Mouse (Mus musculus) liver, embryonic 14.5 days (tissue): Measurements from ENCODE around the gene Kcna7.

ENCODE experiments used
- CTCF ChIP-seq: IDR thresholded peaks from 2 replicates; pipeline ENCODE4 v1.5.1; 2016; ENCODE audit warnings: antibody characterized with exemption, low read depth, control low read depth
- EP300 ChIP-seq: IDR thresholded peaks from 2 replicates; pipeline ENCODE4 v1.6.1; 2016; ENCODE audit warnings: antibody characterized with exemption, low read depth

DNA sequence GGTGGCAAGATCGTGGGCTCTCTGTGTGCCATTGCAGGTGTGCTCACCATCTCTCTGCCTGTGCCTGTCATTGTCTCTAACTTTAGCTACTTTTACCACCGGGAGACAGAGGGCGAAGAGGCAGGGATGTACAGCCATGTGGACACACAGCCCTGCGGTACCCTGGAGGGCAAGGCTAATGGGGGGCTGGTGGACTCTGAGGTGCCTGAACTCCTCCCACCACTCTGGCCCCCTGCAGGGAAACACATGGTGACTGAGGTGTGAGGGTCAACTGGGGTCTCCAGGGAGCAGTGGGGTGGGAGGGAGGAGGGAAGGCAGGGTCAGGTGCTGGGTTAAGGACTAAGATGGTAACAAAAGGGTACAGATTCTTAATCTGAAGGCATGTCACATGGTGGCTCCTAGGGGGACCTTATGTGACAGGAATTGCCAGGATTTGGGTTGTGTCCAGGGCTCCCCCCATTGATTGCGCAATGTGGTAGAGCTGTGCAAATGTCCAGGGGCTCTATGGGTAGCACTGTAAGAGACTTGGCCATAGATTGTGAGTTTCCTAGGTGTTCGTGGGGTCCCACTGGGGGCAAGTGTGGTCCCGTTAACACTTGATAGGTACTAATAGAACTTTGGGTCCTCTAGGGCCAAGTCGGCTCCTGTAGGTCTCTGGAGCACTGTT is 4.2 kb downstream of the Kcna7 start:
- TF ChIP-seq EP300 (no peak), CTCF (no peak)
